Mouse (Mus musculus) monocyte, adult 5-6 weeks (primary cell): ENCODE results near the gene Rhcg. TPM values are rescaled to one million over a fixed set of nuclear protein-coding genes. Genes with fewer than 3 reads are reported as not detected.
A peak's percentile ranks its signal among the peaks of the same experiment; 100 is the strongest.

ENCODE experiments used
- ATAC-seq: fragments of 153-309, 156-312 bp; replicated peaks from 2 replicates; pipeline ENCODE4 v1.8.0; 2017; ENCODE audit warnings: mild to moderate bottlenecking; ENCODE audit not compliant: low TSS enrichment, insufficient number of reproducible peaks, severe bottlenecking, poor library complexity, low FRiP score
- total RNA-seq: library from RNA; stranded (forward); fragments of 200-1000, 200-491, 200-594 nt; gene quantifications from 3 replicates; pipeline ENCODE4 v1.2.3, GENCODE M21; 2017

Gene Rhcg
- total RNA-seq, 1 experiment from 2014 or later: not detected

GRCm38 (mm10) chr7:79607263-79607921 lies 10.1 kb downstream of the Rhcg start:
- ATAC-seq: no peak

- no peak for ATAC-seq
Observed at GRCm38 (mm10) chr7:79606766-79607165, 10.7 kb downstream of the Rhcg start.

DNA sequence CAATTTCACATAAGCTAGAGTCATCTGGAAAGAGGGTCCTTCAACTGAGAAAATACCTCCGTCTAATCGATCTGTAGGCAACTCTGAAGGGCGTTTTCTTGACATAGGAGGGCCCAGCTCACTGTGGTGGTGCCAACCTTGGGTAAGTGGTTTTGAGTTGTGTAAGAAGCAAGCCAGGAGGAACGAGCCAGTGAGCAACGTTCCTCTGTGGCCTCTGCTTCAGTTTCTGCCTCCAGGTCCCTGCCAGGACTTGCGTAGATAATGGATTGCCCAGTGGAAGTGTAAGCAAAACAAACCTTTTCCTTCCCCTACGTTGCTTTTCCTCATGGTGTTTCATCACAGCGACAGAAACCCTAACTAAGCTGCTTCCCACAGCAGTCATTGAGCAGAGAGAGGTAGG lies 15.5 kb downstream of the Rhcg start:
- ATAC-seq: no peak

- ATAC-seq: no peak
Observed at GRCm38 (mm10) chr7:79600122-79600521, 17.3 kb downstream of the Rhcg start.

DNA sequence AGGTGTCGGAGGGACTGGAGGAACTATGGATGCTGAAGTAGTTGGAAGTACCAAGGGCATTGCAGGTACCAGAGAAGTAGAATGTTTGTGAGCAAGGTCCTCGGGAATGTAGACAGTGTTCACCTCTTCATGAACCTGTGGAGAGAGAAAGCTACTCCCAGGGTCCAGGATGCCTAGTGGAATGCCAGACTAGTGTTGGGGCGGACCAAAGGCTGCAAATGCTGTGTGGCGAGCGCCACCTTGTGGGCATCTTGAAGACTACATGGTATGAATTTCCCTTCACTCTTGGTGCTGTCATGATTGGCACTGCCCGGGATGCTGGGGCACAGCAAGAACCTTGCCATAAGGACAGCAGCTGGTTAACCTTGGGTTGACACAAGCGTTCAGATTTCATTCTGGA lies 22.6 kb downstream of the Rhcg start:
- ATAC-seq: 0 out of 2 replicates have a peak, but pooled peaks have one; percentile 28

GRCm38 (mm10) chr7:79591812-79592731 lies 25.4 kb downstream of the Rhcg start:
- ATAC-seq: no peak

GRCm38 (mm10) chr7:79590560-79591110 lies 26.8 kb downstream of the Rhcg start:
- no peak for ATAC-seq

DNA sequence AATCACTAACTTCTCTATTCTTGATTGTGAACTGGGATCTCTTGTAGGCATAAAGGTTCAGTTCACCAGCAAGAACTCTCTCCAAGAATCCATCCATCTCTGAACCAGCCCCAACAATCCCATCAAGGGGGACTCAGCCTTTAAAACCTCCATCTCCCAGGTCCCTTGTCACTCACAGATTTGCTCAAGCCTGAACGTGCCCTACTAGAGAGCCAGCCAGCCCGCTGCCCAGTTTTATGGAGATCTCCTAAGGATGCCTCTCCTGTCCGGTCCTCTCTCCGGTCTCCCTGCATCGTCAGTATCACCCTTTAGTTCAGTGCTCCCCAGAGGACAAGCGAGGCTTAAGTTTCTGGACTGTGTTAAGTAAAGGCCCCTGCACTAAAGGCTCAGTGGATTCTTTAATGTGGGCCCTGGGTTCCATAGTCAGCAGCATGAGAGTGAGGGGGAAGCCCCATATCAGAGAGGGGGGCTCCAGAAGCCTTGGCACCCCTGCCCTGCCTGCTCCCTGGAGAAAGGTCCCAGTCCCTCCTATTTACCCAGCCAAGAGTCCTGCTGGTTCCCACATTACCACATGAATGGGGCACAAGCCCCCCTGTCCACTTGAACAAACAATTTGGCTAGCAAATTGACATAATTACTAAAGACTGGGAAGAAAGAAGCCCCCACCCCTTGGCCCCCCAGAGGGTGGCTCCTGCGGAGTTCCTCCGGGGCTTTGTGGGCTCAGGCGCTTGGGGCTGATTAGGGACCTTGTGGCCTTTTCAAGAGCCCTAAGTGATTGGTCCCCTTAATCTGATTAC lies 27.5 kb downstream of the Rhcg start:
- ATAC-seq: no peak

DNA sequence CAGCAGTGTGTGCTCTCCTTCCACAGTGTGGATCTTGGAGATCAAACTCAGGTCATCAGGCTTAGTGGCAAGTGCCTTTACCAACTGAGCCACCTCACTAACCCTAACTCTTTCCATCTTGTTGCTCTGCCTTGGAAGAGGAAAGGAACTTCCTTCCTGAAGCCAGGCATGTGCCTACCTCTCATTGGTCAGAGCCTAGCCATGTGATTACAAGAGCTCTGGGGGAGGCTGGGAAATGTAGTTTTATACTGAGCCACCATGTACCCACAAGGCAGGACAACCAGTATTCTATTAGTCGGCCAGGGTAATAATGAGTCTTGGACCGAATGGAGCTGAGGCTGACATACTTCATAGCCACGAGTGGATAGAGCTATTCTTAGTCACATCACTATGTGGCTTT lies 29.2 kb downstream of the Rhcg start:
- ATAC-seq: no peak

- ATAC-seq: no peak
Observed at GRCm38 (mm10) chr7:79578851-79579241, 38.6 kb downstream of the Rhcg start.

DNA sequence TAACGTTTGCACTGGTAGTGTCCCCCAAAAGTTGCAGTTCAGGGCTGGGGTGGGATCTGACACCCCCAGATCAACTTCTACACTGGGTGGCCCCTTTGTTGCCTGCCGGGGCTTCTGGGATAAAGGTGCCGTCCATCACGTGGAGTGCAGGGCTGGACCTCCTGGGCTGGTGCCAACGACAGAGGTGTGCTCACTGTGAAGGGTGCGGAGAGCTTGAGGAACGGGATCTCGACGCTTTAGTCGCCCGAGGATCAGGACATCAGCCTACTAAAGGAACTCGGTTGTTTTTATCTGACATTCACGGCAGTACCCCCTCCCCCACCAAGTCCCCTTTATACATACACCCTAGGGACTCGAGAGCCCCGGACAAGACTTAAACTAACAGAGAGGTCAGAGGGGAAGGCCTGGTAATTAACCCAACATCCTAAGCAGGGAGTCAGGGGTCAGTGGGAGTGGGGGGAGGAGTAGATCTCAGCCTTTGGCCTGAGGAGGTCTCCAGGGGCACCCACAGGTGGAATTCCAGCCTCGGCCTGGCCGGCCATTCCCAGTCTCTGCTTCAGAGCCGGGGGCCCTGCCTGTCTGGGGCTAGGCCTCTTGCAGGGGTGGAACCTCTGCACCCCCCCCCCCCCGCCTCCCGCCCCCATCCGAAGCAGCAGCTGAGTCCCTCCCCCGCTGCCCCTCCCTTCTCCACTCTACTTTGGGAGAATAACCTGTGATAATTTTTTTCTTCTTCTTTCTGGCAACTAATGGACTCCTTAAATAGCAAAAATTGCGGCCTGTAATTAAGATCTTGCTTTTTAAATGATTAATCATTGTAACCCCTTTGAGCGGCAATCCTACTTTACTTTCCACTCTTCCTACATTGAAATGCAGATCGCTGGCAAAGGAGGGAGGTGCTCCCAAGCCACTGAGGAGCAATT lies 39.3 kb downstream of the Rhcg start:
- ATAC-seq: no peak

DNA sequence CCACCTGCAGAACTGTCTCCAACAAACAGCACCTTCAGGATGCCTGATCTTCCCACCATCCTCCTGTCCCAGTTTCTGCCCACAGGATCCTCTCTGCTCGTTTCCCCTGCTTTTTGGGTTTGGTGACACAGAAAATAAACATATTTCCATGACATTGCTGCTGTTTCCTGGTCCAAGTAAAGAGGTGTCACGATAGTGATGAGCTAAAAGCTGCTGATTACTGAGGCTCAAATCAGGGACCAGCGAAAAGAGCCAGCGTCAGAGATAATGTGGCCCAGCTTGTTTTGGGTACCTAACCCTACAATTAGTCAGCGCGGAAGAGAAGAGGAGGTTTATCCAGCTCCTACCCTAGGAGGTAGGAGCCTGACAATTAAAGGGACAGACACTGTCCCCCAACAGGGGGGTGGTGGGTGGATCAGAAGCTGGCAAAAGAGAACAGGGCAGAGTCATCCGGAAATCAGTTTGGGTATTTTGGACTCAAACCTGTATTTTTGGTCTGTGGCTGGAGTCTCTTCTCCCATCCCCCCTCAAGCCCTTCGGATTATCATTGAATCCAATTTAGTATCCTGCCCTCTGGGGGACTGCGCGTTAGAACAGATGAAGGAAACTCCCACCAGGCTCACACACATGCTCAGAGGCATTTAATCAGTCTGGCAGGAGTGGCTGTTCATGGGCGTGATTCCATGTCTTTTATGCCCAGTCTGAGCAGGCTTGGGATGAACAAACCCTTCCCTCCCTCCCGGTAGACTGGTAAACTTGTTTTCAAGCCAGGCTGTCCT lies 40.2 kb downstream of the Rhcg start:
- ATAC-seq: no peak

DNA sequence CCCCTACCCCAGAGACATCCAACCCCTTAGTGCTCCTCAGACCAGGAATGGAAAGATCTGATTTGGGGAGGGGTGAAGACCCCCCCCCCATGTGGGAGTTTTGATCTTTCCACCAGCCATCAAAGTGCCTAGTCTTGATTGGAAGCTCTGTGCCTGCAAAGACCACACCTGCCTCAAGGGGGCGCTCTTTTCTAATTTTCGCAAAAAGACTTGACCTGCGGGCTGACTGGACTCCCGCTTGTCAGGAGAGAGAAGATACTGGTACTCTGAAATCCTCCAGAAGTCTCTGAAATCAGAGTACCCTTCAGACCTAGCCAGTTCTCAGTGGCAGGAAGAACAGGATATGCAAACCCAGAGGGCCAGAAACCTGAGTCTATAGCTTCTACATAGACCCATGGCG lies 40.8 kb downstream of the Rhcg start:
- ATAC-seq: no peak

- no peak for ATAC-seq
Observed at GRCm38 (mm10) chr7:79572191-79572818, 45.2 kb downstream of the Rhcg start.

DNA sequence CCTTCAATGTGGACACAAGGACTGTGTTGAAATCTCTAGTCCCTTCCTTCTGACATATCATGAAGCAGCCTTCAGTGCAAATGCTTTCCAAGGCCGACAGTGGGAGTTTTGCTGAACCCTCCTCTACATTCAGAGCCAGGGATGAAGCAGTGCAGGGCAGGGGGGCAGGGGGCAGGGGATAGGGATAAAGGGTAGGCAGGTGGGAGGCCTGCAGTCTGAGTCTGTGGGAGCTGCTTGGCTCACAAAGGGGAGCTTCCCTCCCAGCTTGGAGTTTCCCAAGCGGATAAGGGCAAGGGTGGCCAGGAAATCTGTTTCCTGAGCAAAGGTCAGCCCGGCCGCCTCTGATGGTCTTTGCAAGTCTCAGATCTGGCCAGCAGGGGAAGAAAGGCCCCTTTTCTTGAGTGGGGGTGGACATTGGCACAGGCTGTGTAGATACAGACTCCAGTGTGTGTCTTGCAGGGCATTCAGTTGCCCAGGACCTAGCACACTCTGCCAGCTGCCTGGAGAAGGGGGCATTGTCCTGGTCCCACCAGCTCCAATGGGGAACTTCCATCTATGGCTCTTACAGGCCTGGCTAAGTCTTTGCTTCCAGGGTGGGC lies 48.4 kb downstream of the Rhcg start:
- ATAC-seq: no peak

GRCm38 (mm10) chr7:79568212-79568611 lies 49.2 kb downstream of the Rhcg start:
- ATAC-seq: no peak

- ATAC-seq: no peak
Observed at GRCm38 (mm10) chr7:79563675-79564074, 53.8 kb downstream of the Rhcg start.
